Mouse (Mus musculus) heart, postnatal 14 days (tissue): Measurements from ENCODE around the gene Chrna9. TPM values are rescaled to one million over a fixed set of nuclear protein-coding genes. Genes with fewer than 3 reads are reported as not detected.
"Not testable (repeated sequence)": the region's sequence is repeated elsewhere in the genome, so short reads cannot be mapped to it uniquely, and the experiment has no call there.

Source experiments
- DNase-seq, 2 experiments: peaks; one replicate each; pipeline ENCODE4 v3.0.0; 2021 to 2022
- intact Hi-C: fragments of 180-260 bp; cut with DNase I; formaldehyde crosslinking; loops from one replicate; pipeline ENCODE4 v1.15.1; 2025
- total RNA-seq, 2 experiments: library from RNA; stranded (reverse); gene quantifications; 2 replicates each; pipeline ENCODE4 v1.2.3; 2021

The Chrna9 gene
- total RNA-seq, 2 experiments from 2014 or later: 0.14 to 5.2 TPM

GRCm38 (mm10) chr5:65955343-65956143 is 20.8 kb downstream of the Chrna9 start:
- intact Hi-C loops: no loop called here
- DNase-seq: peak; percentile 80 to 87

- no peak for DNase-seq
- intact Hi-C loops: no loop called here
These were observed 21.7 kb downstream of the Chrna9 start for GRCm38 (mm10) chr5:65956144-65957008.

- intact Hi-C loops: no loop called here
- DNase-seq: peak; percentile 49 to 70
These were observed 23.9 kb downstream of the Chrna9 start for GRCm38 (mm10) chr5:65958597-65958996.

GRCm38 (mm10) chr5:65959893-65960596 is 25.3 kb downstream of the Chrna9 start:
- intact Hi-C loops: no loop called here
- no peak for DNase-seq

- intact Hi-C loops: no loop called here
- no peak for DNase-seq
These were observed 25.9 kb downstream of the Chrna9 start for GRCm38 (mm10) chr5:65960597-65960950.

- intact Hi-C loops: no loop called here
- no peak for DNase-seq
These were observed 28.6 kb downstream of the Chrna9 start for GRCm38 (mm10) chr5:65963291-65963690.

- DNase-seq: no peak
- intact Hi-C loops: no loop called here
These were observed 31.1 kb downstream of the Chrna9 start for GRCm38 (mm10) chr5:65965771-65966279.

GRCm38 (mm10) chr5:65967091-65967490 is 32.4 kb downstream of the Chrna9 start:
- no peak for DNase-seq
- intact Hi-C loops: no loop called here

- DNase-seq: no peak
- intact Hi-C loops: no loop called here
These were observed 33.3 kb downstream of the Chrna9 start for GRCm38 (mm10) chr5:65968004-65968403.

GRCm38 (mm10) chr5:65973189-65973588 is 38.5 kb downstream of the Chrna9 start:
- DNase-seq: no peak

GRCm38 (mm10) chr5:65975731-65976130 is 41.0 kb downstream of the Chrna9 start:
- DNase-seq: no peak
- intact Hi-C loops: no loop called here

More at GRCm38 (mm10) chr5:65973189-65973588, 38.5 kb downstream of the Chrna9 start:
- intact Hi-C loops: no loop called here

- DNase-seq: no peak
- intact Hi-C loops: no loop called here
These were observed 51.7 kb downstream of the Chrna9 start for GRCm38 (mm10) chr5:65986426-65986825.

GRCm38 (mm10) chr5:65987004-65987403 is 52.3 kb downstream of the Chrna9 start:
- intact Hi-C loops, DNase-seq: not testable (repeated sequence)

- no peak for DNase-seq
- intact Hi-C loops: no loop called here
These were observed 56.5 kb downstream of the Chrna9 start for GRCm38 (mm10) chr5:65991191-65991590.

- DNase-seq: no peak
- intact Hi-C loops: no loop called here
These were observed 59.9 kb downstream of the Chrna9 start for GRCm38 (mm10) chr5:65994643-65995042.

GRCm38 (mm10) chr5:65997813-65998212 is 63.1 kb downstream of the Chrna9 start:
- no peak for DNase-seq
- intact Hi-C loops: no loop called here

GRCm38 (mm10) chr5:65999106-65999505 is 64.4 kb downstream of the Chrna9 start:
- intact Hi-C loops: no loop called here
- no peak for DNase-seq

GRCm38 (mm10) chr5:66000074-66000473 is 65.4 kb downstream of the Chrna9 start:
- intact Hi-C loops: no loop called here
- DNase-seq: no peak

GRCm38 (mm10) chr5:66000567-66001125 is 65.9 kb downstream of the Chrna9 start:
- intact Hi-C loops: no loop called here
- no peak for DNase-seq

GRCm38 (mm10) chr5:66001232-66001631 is 66.5 kb downstream of the Chrna9 start:
- intact Hi-C loops: no loop called here
- DNase-seq: no peak
